Mouse (Mus musculus): Measurements from ENCODE around the gene Olfr654. TPM values are rescaled to one million over a fixed set of nuclear protein-coding genes. Genes with fewer than 3 reads are reported as not detected.

Gene Olfr654
- not detected in 2 replicates for polyA plus RNA-seq (2016; fragmentation: Nextera tagmentation; extraction: Ambion mirVana)

DNA sequence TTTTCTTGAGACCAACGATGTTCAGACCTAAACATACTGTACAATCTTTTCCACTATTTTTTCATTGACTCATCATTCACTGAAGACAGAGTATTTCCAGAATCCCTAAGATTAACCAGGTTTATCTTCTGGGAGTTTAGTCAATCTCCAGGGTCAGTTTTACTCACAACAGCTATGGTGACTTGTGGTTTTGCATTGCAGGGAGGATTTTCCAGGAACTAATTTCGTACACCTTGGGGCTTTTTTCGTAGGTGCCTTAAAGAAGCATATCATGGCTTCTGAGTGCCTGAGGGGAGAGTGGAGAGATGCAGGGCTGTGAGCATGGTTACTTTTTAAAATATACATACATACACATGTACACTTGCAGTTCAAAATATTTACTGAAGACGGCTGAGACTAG, at the start of gene Olfr654:
Gene Olfr654, plus strand, starts transcription at position 301 of the 400 bp plus-strand sequence.
- H3K9ac ChIP-seq: no peak within 1 kb of the TSS
- H3K4me3 ChIP-seq: no peak within 1 kb of the TSS
- no peak within 1 kb of the TSS for H3K4me2 ChIP-seq
- H3K27ac ChIP-seq: no peak within 1 kb of the TSS
- no peaks in the 10 kb centered on the region for H3K9me3 ChIP-seq (replicated peaks)
- H3K27me3 ChIP-seq (replicated peaks): no peaks in the 10 kb centered on the region
- H3K4me1 ChIP-seq: no peaks in the 10 kb centered on the region
- no peak for ATAC-seq
- H3K36me3 ChIP-seq: no peaks in the 10 kb centered on the region
- WGBS (ENCODE audit: insufficient replicate concordance): 62% methylated on average over 4 of the region's 4 CpGs

DNA sequence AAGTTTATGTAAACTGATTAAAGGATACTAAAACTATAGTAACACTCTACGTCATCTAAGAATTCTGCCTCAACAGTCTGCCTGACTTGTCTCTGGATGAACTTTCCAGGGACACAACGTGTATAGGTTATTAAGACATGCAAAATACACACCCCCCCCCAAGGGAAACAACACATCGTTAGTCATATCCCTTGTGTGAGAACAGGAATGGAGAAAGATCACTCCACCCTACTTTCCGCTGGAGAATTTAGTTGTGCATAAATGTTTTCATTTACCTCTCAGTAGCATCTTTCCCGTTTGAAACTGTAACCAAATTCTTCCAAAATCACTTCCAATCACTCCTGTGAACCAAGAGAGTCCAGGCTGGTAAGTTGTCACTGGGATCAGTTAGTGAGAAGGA, 37.0 kb upstream of the Olfr654 start, which contains the start of gene Olfr651:
Gene Olfr651, plus strand, starts transcription at position 301 of the 400 bp plus-strand sequence.
- H3K4me2 ChIP-seq: no peak within 1 kb of the TSS
- no peak within 1 kb of the TSS for H3K4me3 ChIP-seq
- no peak for ATAC-seq
- H3K9ac ChIP-seq: no peak within 1 kb of the TSS
- H3K27me3 ChIP-seq (replicated peaks): no peaks in the 10 kb centered on the region
- no peaks in the 10 kb centered on the region for H3K9me3 ChIP-seq (replicated peaks)
- H3K36me3 ChIP-seq: no peaks in the 10 kb centered on the region
- no peaks in the 10 kb centered on the region for H3K4me1 ChIP-seq
- H3K27ac ChIP-seq: no peak within 1 kb of the TSS
- 64% methylated on average over 5 of the region's 5 CpGs for WGBS (ENCODE audit: insufficient replicate concordance)

DNA sequence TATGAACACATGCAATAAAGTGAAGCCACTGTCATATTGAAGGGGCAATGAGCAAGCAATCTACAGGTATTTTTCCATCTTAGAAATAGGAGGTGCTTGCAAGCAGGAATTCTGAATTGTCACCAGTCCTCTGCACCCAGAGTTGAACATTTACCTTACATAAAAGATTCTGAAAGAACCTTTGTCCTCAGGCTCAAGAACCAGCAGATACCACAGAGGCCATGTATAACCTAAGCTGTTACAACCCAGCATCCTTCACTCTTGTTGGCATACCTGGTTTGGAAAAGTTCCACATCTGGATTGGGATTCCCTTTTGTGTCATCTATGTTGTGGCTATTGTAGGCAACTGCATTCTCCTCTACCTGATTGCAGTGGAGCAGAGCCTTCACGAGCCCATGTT, 34.1 kb upstream of the Olfr654 start:
- no peak overlapping the region for H3K4me3 ChIP-seq
- ATAC-seq: no peak
- no peaks in the 10 kb centered on the region for H3K36me3 ChIP-seq
- H3K4me2 ChIP-seq: no peak overlapping the region
- H3K9ac ChIP-seq: no peak overlapping the region
- H3K27me3 ChIP-seq (replicated peaks): no peaks in the 10 kb centered on the region
- H3K27ac ChIP-seq: no peak overlapping the region
- no peaks in the 10 kb centered on the region for H3K9me3 ChIP-seq (replicated peaks)
- WGBS (ENCODE audit: insufficient replicate concordance): 52% methylated on average over 1 of the region's 1 CpGs
- no peaks in the 10 kb centered on the region for H3K4me1 ChIP-seq

DNA sequence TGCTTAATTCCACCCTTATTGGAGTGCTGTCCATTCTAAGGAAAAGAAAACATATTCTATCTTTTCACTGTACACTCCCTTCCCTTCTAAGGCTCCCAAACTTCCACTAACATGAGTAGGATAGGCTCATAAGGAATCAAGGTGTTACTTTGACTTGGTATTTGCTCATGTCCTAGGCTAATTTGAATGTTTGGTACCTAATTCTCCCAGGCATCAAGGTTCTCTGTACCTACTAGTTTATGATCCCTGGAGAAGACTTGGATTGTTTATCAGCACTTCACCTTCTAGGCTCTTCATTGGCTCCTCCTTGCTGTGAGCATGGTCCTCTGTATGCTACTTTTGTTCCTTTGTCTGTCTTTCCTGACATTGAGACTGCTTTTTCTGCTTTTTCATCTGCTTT, 26.2 kb upstream of the Olfr654 start, which contains the start of gene Olfr652:
Gene Olfr652, plus strand, starts transcription at position 301 of the 400 bp plus-strand sequence.
- Histone ChIP-seq H3K9ac (no peak within 1 kb of the TSS), H3K4me1 (no peaks in the 10 kb centered on the region), H3K27ac (no peak within 1 kb of the TSS), H3K4me3 (no peak within 1 kb of the TSS), H3K9me3 (replicated peaks) (no peaks in the 10 kb centered on the region), H3K36me3 (no peaks in the 10 kb centered on the region), H3K27me3 (replicated peaks) (no peaks in the 10 kb centered on the region), H3K4me2 (no peak within 1 kb of the TSS)
- no peak for ATAC-seq

DNA sequence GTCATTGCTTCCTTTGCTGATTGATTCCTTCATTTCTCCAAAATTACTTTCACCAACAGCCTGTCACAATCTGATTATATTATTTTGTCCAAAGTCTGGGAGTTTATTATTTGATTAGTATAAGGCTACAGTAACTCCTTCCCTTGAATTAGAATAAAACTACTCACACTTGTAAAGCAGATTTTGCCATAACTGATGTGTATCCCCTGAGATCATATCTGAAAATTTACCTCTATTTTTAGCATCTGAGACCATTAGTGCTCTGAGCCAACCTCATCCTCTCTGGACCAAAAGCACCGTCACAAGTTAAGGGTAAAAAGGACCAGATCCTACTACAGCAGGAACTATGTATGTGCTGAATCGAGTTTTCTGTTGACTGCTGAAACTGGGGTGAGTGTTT, 9.8 kb upstream of the Olfr654 start, which contains the start of gene Olfr653:
Gene Olfr653, plus strand, starts transcription at position 301 of the 400 bp plus-strand sequence.
- no peak for ATAC-seq
- no peak within 1 kb of the TSS for H3K4me2 ChIP-seq
- 54% methylated on average over 2 of the region's 2 CpGs for WGBS (ENCODE audit: insufficient replicate concordance)
- H3K4me1 ChIP-seq: no peaks in the 10 kb centered on the region
- no peaks in the 10 kb centered on the region for H3K9me3 ChIP-seq (replicated peaks)
- no peaks in the 10 kb centered on the region for H3K27me3 ChIP-seq (replicated peaks)
- H3K9ac ChIP-seq: no peak within 1 kb of the TSS
- no peaks in the 10 kb centered on the region for H3K36me3 ChIP-seq
- H3K27ac ChIP-seq: no peak within 1 kb of the TSS
- H3K4me3 ChIP-seq: no peak within 1 kb of the TSS

DNA sequence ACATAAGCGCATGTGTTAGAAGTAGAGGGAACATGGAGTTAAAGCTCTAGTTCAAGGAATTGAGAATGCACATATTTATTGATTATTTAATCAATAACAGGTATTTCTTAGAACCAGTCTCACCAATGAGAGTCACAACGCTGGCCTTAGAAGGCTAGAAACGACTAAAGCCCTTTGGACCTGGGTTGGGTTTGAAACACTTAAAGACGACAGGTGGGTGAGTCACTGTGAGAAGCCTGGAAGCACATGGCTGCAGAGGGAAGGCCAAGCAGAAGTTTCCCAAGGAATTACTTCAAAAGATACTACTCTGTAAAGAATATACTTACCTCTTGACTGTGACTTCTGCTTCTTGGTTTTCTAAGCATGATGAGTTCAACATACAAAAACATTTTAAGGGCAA, 6.0 kb upstream of the Olfr654 start:
- WGBS (ENCODE audit: insufficient replicate concordance): 81% methylated on average over 4 of the region's 4 CpGs
- Histone ChIP-seq H3K4me3 (no peak overlapping the region), H3K4me1 (no peaks in the 10 kb centered on the region), H3K36me3 (no peaks in the 10 kb centered on the region), H3K27me3 (replicated peaks) (no peaks in the 10 kb centered on the region), H3K9ac (no peak overlapping the region), H3K9me3 (replicated peaks) (no peaks in the 10 kb centered on the region), H3K27ac (no peak overlapping the region), H3K4me2 (no peak overlapping the region)
- ATAC-seq: no peak

DNA sequence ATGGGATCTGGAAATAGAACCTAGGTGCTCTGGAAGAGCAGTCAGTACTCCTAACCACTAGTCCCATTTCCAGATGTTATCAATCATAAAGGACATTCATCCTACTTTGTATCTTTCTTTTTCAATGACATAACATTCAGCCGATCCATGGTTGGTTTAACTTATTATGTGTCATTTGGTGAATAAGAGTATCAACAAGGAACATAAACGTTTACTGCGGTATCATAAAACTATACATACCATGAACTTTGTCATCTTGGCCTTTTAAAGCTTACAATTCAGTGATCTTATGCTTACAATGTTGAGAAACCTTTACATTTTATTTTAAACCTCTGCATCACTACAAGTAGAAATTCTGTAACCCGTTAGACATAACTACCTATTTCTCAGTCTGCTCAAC, 5.4 kb upstream of the Olfr654 start:
- 61% methylated on average over 4 of the region's 4 CpGs for WGBS (ENCODE audit: insufficient replicate concordance)
- no peak overlapping the region for H3K9ac ChIP-seq
- no peak overlapping the region for H3K4me3 ChIP-seq
- H3K36me3 ChIP-seq: no peaks in the 10 kb centered on the region
- H3K27ac ChIP-seq: no peak overlapping the region
- no peaks in the 10 kb centered on the region for H3K4me1 ChIP-seq
- no peaks in the 10 kb centered on the region for H3K9me3 ChIP-seq (replicated peaks)
- H3K4me2 ChIP-seq: no peak overlapping the region
- no peak for ATAC-seq
- H3K27me3 ChIP-seq (replicated peaks): no peaks in the 10 kb centered on the region

DNA sequence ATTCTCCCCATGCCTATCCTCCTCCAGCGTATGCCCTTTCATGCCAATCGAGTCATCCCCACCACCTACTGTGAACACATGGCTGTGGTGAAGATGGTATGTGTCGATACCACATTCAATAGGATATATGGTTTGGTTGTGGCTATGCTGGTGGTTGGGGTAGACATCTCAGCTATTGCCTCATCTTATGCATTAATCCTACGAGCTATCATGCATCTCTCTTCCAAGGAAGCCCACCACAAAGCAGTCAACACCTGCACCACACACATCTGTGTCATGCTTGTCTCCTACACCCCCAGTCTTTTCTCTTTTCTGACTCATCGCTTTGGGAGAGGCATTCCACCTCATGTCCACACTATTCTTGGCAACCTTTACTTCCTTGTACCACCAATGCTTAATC, 1.4 kb downstream of the Olfr654 start:
- Histone ChIP-seq H3K4me2 (no peak overlapping the region), H3K36me3 (no peaks in the 10 kb centered on the region), H3K27ac (no peak overlapping the region), H3K4me3 (no peak overlapping the region), H3K4me1 (no peaks in the 10 kb centered on the region), H3K9me3 (replicated peaks) (no peaks in the 10 kb centered on the region), H3K27me3 (replicated peaks) (no peaks in the 10 kb centered on the region), H3K9ac (no peak overlapping the region)
- WGBS (ENCODE audit: insufficient replicate concordance): 59% methylated on average over 5 of the region's 5 CpGs
- ATAC-seq: no peak

DNA sequence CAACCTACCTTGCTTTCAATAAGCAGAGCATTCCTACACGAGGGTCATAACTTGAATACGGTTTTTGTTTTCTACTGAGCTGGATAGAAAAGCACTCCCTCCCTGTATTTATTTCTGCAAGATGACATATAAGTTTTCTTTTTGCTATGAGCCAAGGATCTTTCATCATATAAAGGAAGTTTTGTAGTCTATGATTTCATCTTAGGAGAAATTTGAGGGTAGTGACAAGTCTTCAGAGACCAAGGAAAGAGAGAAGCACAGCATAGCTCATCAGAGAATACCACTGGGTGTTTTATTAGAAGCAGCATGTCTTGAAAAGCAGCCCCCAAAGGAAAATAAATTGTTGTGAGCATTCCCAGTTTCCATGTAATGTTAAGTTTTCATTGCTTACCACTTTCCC, 14.9 kb downstream of the Olfr654 start, which contains the start of gene Olfr655:
Gene Olfr655, minus strand, starts transcription at position 101 of the 400 bp plus-strand sequence.
- no peak for ATAC-seq
- Histone ChIP-seq H3K36me3 (no peaks in the 10 kb centered on the region), H3K4me2 (no peak within 1 kb of the TSS), H3K4me1 (no peaks in the 10 kb centered on the region), H3K27me3 (replicated peaks) (no peaks in the 10 kb centered on the region), H3K9ac (no peak within 1 kb of the TSS), H3K27ac (no peak within 1 kb of the TSS), H3K4me3 (no peak within 1 kb of the TSS), H3K9me3 (replicated peaks) (no peaks in the 10 kb centered on the region)
- 63% methylated on average over 2 of the region's 2 CpGs for WGBS (ENCODE audit: insufficient replicate concordance)

DNA sequence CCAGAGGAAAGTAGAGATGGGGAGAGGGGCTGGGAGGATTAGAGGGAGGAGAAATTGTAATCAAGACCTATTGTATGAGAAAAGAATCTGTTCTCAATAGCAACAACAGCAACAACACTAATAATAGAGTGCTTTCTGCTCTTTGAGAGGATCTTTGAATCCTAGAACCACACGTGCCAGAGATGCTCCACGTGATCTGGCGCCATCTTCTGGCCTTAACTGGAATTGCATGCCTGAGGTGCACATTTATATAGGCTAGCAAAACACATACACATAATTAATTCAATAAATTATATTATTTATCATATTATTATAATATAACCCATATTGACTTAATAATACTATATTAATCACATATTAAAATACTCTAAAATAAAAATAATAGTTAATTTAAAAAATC, 16.3 kb downstream of the Olfr654 start:
- 3% methylated on average over 3 of the region's 3 CpGs for WGBS (ENCODE audit: insufficient replicate concordance)
- Histone ChIP-seq H3K9ac (no peak overlapping the region), H3K36me3 (no peaks in the 10 kb centered on the region), H3K4me3 (no peak overlapping the region), H3K4me1 (no peaks in the 10 kb centered on the region), H3K4me2 (no peak overlapping the region), H3K27ac (no peak overlapping the region), H3K27me3 (replicated peaks) (no peaks in the 10 kb centered on the region), H3K9me3 (replicated peaks) (no peaks in the 10 kb centered on the region)
- ATAC-seq: no peak

DNA sequence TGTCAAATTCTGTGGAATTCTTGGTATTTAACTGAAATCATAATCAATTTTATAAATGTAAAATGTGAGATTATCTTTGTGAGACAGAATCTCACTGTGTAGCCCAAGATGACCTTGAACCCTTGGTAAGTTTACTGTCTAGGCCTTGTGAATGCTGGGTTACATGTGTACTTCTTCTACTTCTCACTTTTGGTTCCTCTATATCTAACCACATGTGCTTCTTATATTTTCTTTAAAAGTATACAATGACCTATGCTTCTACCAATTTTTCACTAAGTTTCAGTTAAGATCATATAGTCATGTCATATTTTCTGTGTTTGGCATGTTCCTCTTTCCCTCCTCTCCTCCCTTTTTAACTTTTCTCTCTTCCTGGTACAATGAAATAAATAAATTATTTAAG, 17.9 kb downstream of the Olfr654 start:
- H3K4me1 ChIP-seq: no peaks in the 10 kb centered on the region

DNA sequence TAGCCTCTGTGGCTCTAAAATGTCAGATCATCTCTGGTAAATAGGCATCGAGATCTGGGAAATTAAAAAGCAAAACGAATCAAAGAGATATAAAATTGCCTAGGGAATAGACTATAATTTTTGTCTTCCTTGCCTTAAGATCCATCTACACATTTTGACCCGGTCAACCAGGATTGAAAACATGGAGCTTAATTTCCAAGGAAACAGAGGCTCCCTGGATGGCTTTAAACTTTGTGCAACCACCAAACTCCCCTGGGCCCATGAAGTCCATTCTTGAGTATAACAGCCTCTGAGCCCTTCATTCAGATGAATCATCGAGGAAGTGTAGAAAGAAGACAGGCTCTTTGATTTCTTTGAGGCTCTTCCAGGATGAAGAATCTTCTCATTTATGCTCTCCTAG, 26.8 kb downstream of the Olfr654 start, which contains the start of gene Olfr656:
Gene Olfr656, plus strand, starts transcription at position 301 of the 400 bp plus-strand sequence.
- H3K27me3 ChIP-seq (replicated peaks): no peaks in the 10 kb centered on the region
- H3K4me1 ChIP-seq: no peaks in the 10 kb centered on the region
- no peak for ATAC-seq
- no peak within 1 kb of the TSS for H3K27ac ChIP-seq
- H3K9me3 ChIP-seq (replicated peaks): no peaks in the 10 kb centered on the region
- H3K9ac ChIP-seq: no peak within 1 kb of the TSS
- no peaks in the 10 kb centered on the region for H3K36me3 ChIP-seq
- H3K4me3 ChIP-seq: no peak within 1 kb of the TSS
- no peak within 1 kb of the TSS for H3K4me2 ChIP-seq
- WGBS (ENCODE audit: insufficient replicate concordance): 56% methylated on average over 4 of the region's 4 CpGs

More for the DNA sequence above, 17.9 kb downstream of the Olfr654 start:
- H3K4me3 ChIP-seq: no peak overlapping the region
- no peak for ATAC-seq
- H3K27me3 ChIP-seq (replicated peaks): no peaks in the 10 kb centered on the region
- H3K27ac ChIP-seq: no peak overlapping the region
- H3K9ac ChIP-seq: no peak overlapping the region
- H3K9me3 ChIP-seq (replicated peaks): no peaks in the 10 kb centered on the region
- H3K4me2 ChIP-seq: no peak overlapping the region
- H3K36me3 ChIP-seq: no peaks in the 10 kb centered on the region

DNA sequence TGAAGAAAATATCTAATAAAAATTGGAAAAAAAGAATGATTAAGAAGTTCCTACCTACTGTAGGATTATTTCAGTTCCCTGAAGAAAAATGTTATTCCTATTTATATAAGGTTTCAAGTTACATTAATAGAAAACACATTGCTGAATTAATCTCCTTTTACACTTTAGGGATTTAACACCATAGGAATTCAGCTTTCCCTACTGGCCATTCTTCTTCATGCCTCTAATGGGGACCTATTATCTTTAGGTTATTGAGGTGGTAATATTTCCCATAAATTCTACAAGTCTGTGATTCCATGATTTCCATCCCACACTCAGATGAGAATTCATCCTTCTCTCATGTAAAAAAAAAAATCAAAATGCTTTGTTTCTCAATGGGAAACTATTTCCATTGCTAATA, 37.7 kb downstream of the Olfr654 start, which contains the start of gene Olfr657:
Gene Olfr657, plus strand, starts transcription at position 301 of the 400 bp plus-strand sequence.
- Histone ChIP-seq H3K4me3 (no peak within 1 kb of the TSS), H3K27ac (no peak within 1 kb of the TSS), H3K9ac (no peak within 1 kb of the TSS), H3K9me3 (replicated peaks) (no peaks in the 10 kb centered on the region), H3K4me1 (no peaks in the 10 kb centered on the region), H3K27me3 (replicated peaks) (no peaks in the 10 kb centered on the region), H3K4me2 (no peak within 1 kb of the TSS), H3K36me3 (no peaks in the 10 kb centered on the region)
- no peak for ATAC-seq
